Mouse (Mus musculus) retina, embryonic 14.5 days (tissue): Measurements from ENCODE around the gene Rasd1.

ENCODE experiments used
- DNase-seq: peaks from one replicate; pipeline ENCODE4 v3.0.0-alpha.2; 2015; ENCODE audit warnings: low spot score

The Rasd1 gene

GRCm38 (mm10) chr11:59964818-59965217 lies at the start of gene Rasd1:
Gene Rasd1 (minus strand): TSS chr11:59964944.
- DNase-seq = peak; percentile 74

- no peak for DNase-seq
Measured at GRCm38 (mm10) chr11:60011516-60011915, 46.8 kb upstream of the Rasd1 start.

- DNase-seq = no peak
Measured at GRCm38 (mm10) chr11:60009451-60009850, 44.7 kb upstream of the Rasd1 start.

GRCm38 (mm10) chr11:60005866-60006265 lies 41.1 kb upstream of the Rasd1 start:
- no peak for DNase-seq

- DNase-seq = no peak
Measured at GRCm38 (mm10) chr11:60004716-60005115, 40.0 kb upstream of the Rasd1 start.

GRCm38 (mm10) chr11:60003811-60004210 lies 39.1 kb upstream of the Rasd1 start:
- DNase-seq = no peak

- DNase-seq = no peak
Measured at GRCm38 (mm10) chr11:60001231-60001980, 36.7 kb upstream of the Rasd1 start.

GRCm38 (mm10) chr11:59994318-59994717 lies 29.6 kb upstream of the Rasd1 start:
- no peak for DNase-seq

GRCm38 (mm10) chr11:59991365-59991764 lies 26.6 kb upstream of the Rasd1 start:
- DNase-seq = no peak

GRCm38 (mm10) chr11:59989406-59989805 lies 24.7 kb upstream of the Rasd1 start:
- DNase-seq = no peak

GRCm38 (mm10) chr11:59977831-59978230 lies 13.1 kb upstream of the Rasd1 start:
- DNase-seq = no peak

- DNase-seq = peak; percentile 78
Measured at GRCm38 (mm10) chr11:59975241-59975640, 10.5 kb upstream of the Rasd1 start.

GRCm38 (mm10) chr11:59973389-59973788 lies 8.6 kb upstream of the Rasd1 start:
- DNase-seq = no peak

GRCm38 (mm10) chr11:59971691-59972090 lies 6.9 kb upstream of the Rasd1 start:
- peak; percentile 55 for DNase-seq

GRCm38 (mm10) chr11:59970780-59971179 lies 6.0 kb upstream of the Rasd1 start:
- no peak for DNase-seq

GRCm38 (mm10) chr11:59967765-59968164 lies 3.0 kb upstream of the Rasd1 start:
- DNase-seq = no peak

GRCm38 (mm10) chr11:59966102-59966483 lies 1.3 kb upstream of the Rasd1 start:
- no peak for DNase-seq

GRCm38 (mm10) chr11:59965227-59966101 lies 720 bp upstream of the Rasd1 start:
- DNase-seq = peak; percentile 92

- DNase-seq = no peak
Measured at GRCm38 (mm10) chr11:59964163-59964758, 483 bp downstream of the Rasd1 start.

- peak; percentile 51 for DNase-seq
Measured at GRCm38 (mm10) chr11:59963364-59964162, 1.2 kb downstream of the Rasd1 start.

- no peak for DNase-seq
Measured at GRCm38 (mm10) chr11:59962590-59962989, 2.2 kb downstream of the Rasd1 start.

- no peak for DNase-seq
Measured at GRCm38 (mm10) chr11:59961338-59961875, 3.3 kb downstream of the Rasd1 start.
